Mouse (Mus musculus) left cerebral cortex, adult 11 months (tissue): ENCODE data around the gene Egfem1.

Experiments used
- DNase-seq: peaks from one replicate; pipeline ENCODE4 v3.0.0; 2022; ENCODE audit warnings: low spot score

The Egfem1 gene

GRCm38 (mm10) chr3:29135176-29136064 is 53.6 kb downstream of the Egfem1 start:
- no peak for DNase-seq

GRCm38 (mm10) chr3:29136065-29136955 is 54.5 kb downstream of the Egfem1 start:
- DNase-seq: no peak

DNA sequence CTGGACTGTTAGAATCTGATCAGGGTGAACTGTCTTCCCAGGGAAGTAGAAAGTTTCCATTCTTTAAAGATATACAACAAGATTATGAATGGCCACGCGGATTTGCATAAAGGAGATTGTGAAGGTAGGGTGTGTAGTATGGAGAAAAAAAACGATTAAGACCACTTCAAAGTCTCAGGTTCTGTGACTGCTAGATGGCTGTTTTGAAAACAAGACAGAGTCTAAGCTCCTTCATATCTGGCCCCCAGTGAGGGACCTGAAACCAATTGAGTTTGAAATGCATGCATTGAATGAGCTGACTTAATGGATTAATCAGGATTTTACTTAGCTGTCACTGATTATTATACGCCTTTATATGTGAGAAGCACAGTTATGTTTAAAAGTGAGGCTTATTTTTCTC is 86.6 kb downstream of the Egfem1 start:
- no peak for DNase-seq

GRCm38 (mm10) chr3:29169003-29169402 is 87.2 kb downstream of the Egfem1 start:
- no peak for DNase-seq

DNA sequence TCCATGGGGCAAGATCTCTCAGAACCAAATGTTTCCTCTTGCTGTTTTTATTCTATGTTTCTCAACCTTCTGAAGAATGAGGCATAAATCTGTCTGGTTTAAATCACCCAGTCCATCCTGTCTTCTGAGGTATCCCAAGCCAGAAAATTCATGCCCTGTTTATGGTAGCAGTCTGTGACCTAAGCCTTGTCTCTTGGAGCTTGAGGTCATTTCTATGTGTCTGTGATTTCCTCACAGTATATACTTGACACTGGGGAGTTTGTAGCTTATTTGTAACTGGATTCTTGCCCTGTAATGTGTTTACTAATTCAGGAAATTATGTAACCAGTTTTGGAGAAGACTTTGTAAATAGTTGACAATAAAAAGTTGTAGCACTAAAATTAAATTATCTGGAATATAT is 95.2 kb downstream of the Egfem1 start:
- no peak for DNase-seq

DNA sequence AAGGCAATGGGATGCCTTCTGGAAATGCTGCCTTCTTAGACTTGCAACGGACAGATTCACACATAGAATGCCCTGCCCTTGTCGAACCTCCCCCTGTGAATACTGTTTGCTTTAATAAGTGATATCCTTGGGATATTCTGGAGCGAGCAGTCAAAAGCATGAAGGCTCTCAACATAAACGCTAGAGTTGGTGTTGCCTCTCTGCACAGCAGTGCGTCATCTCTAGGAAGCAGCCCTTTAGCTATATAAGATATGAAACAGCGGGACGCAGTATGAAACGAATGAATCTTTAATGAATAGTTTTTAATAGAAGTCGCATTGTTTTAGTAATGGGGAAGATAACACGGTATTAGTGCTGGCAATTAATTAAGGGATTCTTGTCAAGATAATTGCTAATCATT is 101.2 kb downstream of the Egfem1 start:
- no peak for DNase-seq

DNA sequence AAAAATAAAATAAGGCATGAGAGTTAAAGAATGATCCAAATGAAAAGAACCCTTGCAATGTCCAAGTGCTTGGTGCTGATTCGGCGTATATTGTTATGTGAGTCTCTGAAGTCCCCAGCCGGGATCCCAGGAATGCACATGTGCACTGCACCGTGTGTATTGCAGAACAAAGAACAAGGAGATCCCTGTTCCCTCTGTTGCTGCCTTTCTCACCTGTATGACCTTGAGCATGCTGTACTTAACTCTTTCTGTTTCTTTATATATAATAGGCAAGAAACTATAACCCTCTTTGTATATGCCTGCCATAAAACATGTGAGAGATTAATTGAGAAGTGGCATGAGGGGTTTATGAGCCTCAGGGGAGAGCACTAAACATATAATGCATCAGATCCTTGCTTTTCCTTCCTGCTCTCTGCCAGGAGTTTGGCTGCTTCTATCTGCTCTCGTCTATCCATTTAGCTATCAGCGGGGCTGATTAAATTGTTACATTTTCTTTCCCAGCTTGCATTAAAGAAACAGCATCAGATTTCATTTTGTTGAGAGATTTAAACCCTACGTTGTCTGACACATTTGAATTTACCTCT is 101.9 kb downstream of the Egfem1 start:
- DNase-seq: no peak

DNA sequence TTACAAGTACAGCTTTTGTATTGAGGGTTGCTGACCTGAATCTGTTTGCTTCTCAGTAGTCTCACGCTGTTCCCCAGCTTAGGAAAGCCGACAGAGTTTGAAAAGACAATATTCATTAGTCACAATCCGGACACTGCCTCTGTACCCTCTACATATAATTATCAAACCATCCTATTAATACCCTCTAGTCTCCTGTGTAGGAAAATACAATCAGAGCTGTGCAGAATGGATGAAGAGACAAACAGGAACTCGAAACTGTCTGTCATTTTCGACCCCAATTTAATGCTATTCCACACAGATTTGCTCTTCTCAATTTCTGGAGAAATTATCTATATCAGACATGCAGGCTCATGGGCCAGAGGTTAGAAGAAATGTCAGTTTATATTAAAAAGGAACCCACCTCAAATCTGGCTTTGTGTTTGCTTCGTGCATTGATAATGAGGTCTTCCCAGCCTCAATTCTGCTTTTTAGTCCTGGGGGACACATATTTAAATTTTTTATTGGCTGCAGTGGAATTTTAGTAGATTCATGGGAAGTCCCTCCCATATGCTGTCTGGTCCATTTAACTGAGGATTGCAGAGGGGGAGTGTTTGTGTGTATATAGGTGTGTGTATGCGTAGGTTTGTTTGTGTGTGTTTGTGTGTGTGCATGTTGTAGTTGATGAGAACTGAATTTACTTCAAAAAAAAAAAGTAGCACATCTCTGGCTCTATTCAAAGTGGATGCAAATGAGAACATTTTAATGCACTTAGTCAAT is 102.8 kb downstream of the Egfem1 start:
- no peak for DNase-seq

GRCm38 (mm10) chr3:29190263-29190662 is 108.4 kb downstream of the Egfem1 start:
- DNase-seq: no peak

DNA sequence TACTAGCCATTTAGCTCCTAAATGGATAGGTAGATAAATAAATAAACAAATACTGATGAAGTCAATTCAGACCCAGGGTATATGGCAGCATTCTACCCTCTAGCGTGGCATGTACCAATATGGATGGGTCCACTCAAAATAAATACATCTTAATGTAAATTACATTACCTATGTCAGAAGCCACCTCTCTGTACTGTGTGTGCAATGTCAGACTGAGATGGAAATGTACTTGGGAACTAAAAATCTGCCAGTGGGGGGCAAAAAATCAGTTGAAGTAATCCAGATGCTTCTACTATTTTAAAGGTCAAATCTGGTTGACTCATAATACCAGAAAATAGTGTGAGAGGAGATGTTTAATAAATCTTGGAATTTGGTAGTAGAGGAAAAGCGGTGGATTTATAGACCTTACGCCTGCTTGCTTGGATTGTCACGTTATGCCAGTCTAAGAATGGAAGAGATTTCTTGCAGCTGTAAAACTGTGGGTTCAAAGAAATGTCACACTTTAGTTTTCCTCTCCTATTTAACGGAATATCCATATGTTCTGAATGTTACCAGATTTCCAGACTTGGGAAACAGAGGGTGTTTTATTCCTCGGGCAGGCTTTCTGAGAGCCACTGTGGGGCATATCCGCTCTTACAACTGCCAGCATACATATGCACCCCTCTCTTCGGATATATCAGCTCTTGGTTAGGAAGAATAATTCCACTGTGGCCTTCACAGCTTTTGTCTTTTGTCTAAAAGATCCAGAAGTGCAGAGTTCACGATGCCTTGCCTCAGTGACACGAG is 116.1 kb downstream of the Egfem1 start:
- DNase-seq: no peak

GRCm38 (mm10) chr3:29200601-29201000 is 118.8 kb downstream of the Egfem1 start:
- no peak for DNase-seq

DNA sequence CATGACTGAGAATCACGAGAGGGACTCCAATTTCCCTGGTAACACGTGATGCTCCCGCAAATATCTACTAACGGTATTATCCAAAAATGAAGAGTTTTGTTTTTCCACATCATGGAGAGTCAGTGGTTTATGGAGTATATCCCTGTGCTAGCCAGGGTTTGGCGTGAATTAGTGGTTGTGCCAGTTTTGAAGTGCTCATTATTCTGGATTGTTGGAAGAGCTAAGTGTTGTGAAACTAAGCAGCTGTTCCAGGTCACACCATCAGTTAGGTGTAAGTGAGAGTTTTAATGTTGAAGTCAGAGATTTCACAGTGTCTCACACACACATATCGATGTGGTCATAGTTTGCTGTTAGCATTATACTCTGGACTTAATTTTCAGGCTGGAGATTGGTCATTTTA is 120.7 kb downstream of the Egfem1 start:
- DNase-seq: no peak

- no peak for DNase-seq
Observed at GRCm38 (mm10) chr3:29222414-29222813, 140.6 kb downstream of the Egfem1 start.

- DNase-seq: no peak
Observed at GRCm38 (mm10) chr3:29229712-29230111, 147.9 kb downstream of the Egfem1 start.

DNA sequence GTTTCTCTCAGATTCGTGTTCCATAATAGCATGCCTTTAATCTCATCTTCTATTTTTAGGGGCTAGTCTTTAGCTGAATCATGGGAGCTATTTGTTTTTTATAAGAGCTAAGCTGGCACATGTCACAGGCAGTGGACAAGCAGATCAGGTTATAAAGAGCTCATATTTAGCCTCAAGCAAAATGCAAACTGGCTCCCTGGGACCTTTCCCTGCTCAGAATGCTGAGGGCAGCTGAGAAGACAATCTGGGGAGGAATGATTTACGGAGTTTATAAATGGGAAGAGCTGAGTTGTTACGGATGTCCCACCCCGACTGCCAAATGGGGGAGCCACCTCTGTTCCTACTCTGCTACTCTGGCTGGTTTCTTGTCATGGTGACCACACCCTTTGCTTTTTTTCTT is 153.7 kb downstream of the Egfem1 start:
- DNase-seq: no peak

DNA sequence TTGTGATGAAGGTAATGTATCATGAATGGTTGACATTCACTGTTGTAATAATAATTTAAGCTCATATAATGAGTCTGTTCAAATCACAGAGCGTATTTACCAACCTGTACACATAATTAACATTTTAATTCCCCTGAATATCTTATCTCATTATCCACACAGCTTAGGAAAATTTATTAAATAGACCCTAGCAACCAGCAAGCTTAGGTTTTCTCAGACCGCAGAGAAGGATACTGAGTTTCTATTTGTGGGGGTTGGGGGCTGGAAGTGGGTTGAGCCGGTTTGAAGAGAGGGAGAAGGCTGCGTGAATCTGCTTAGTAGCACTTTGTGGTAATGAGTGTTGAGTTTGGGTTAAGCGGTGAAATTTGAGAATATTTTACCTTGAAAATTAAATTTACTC is 154.7 kb downstream of the Egfem1 start:
- DNase-seq: no peak

DNA sequence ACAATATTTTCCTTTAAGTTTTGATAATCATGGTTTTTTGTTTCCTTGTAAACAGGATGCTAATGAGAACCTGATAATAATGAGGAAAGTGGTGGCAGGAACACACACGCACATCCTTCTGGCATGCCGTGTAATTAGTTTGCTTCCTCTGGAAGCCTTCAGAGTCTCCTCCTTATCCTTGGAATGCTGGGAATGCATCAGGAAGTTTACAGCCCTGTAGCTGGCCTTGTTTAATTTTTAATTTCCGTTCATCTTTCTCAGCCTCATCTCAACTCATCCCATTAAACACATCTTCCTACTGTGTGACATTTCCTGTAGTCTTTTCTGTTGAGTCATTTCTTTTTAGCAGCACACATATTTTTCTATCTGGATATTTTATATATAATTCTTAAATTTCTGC is 161.8 kb downstream of the Egfem1 start:
- DNase-seq: no peak

GRCm38 (mm10) chr3:29291633-29292032 is 209.8 kb downstream of the Egfem1 start:
- DNase-seq: no peak

- DNase-seq: no peak
Observed at GRCm38 (mm10) chr3:29292251-29292650, 210.4 kb downstream of the Egfem1 start.

GRCm38 (mm10) chr3:29293230-29293629 is 211.4 kb downstream of the Egfem1 start:
- no peak for DNase-seq

DNA sequence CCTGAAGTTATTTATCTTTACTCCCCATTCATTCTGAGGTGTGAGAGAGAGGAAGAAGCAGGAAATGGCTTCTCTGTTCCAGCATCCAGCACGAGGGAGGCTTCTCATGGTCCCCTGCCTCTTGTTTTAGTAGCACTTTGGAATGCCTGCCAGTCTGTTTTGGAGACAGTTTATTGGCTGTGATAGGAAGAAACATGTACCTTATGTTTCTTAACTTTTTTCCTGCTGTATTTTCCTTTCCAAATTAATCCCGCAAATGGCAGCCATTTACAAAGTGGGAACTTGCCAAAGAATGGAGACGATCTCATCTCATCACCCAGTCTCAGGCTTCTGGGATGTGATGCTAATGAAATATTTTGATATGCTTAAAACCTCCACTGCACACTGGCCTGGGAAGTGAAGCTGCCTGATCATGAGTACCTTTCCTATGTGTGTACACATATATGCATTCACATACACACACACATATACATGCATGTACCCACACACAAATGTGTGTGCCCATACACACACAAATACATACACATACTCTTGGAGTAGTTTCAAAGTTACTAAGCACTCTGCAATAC is 260.5 kb downstream of the Egfem1 start:
- DNase-seq: no peak
